Mouse (Mus musculus) liver, adult (tissue): ENCODE data around the gene Cacna1i.
A peak's percentile ranks its signal among the peaks of the same experiment; 100 is the strongest.

ENCODE experiments used
- GATA4 ChIP-seq: IDR thresholded peaks from 2 replicates; pipeline ENCODE4 v1.6.1; 2014; ENCODE audit warnings: mild to moderate bottlenecking, low read length; ENCODE audit not compliant: insufficient replicate concordance

The Cacna1i gene

GRCm38 (mm10) chr15:80395035-80395434 lies 108.0 kb downstream of the Cacna1i start:
- no peak for TF ChIP-seq GATA4

DNA sequence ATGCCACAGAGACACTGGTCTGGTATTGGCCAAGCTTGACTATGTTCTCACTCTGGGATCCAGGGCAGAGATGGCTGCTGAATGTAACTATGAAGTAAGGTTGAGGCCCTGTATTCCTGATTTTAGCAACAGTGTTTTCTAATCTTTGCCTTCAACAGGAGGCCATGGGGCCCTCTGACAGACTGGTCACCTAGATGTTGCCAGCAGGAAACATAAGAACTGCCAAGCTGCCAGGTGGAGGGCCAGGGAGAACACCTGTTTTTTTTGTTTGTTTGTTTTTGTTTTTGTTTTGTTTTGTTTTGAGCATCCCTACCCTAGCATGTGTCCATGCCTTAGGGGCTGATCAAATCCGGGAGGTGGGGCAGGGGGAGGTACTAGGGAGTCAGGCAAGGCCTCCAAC lies 112.4 kb downstream of the Cacna1i start:
- no peak for TF ChIP-seq GATA4

DNA sequence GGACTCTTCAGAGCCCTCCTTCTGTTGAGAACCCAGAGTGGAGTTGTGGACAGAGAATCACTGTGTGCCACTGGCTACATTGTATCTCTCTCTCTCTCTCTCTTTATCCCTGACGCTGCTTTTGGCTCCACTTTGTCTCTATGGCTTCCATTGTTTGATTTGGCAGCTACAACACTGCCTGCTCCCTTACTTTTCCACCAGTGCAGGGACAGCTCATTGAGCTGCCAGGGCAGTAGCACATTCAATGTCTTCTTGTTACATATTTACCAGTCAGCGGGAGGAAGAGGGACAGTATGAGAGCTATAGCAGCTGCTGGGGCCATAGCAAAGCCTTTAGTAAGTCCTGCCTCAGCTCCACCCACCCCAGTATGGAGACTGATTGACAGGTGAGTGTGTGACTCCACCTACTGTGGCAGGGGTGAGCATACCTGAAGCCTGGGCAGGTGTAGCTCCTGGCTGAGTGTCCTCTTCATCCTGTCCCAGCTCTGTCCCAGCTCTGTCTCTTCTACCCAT lies 114.4 kb downstream of the Cacna1i start:
- TF ChIP-seq GATA4: no peak

DNA sequence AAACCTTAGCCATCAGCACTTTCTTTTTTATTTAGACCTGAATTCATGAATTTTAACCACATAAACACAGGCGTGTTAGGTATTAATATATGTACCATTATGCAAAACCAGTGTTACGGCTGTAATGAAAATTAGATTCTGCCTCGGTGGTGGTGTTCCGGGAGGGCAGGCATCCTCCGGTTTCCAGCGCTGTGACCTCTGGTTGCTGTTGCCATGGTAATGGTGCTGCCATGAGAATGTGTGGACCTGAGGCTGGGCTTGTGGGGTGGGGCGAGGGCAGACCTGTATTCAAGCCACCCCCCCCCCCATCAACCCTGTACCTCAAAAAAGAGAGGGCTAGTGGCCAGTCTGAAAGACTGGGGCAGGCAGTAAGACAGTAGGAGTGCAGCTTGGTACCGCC lies 114.9 kb downstream of the Cacna1i start:
- TF ChIP-seq GATA4: no peak

GRCm38 (mm10) chr15:80407873-80408272 lies 120.8 kb downstream of the Cacna1i start:
- TF ChIP-seq GATA4: peak; percentile 19; the same call in 1 of the 2 replicates

GRCm38 (mm10) chr15:80410661-80411060 lies 123.6 kb downstream of the Cacna1i start:
- TF ChIP-seq GATA4: no peak

DNA sequence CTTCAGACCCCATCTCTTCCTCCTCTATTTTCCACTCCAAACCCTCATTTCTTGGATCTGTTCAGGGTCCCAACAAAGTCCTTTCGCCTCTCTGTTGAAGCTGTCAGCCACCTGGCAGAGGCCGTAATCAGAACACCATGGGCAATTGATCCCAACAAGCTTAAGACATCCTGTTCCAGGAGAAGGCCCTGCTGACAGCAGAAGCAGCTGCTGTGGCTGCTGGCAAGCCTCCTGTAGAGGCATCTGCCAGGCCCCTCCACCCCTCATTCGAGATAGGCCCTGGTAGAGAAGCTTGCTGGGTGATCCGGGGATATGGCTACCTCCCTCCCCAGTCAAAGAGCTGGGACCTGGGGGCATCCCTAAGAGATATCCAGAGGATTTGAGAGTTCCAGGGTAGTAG lies 126.0 kb downstream of the Cacna1i start:
- no peak for TF ChIP-seq GATA4

DNA sequence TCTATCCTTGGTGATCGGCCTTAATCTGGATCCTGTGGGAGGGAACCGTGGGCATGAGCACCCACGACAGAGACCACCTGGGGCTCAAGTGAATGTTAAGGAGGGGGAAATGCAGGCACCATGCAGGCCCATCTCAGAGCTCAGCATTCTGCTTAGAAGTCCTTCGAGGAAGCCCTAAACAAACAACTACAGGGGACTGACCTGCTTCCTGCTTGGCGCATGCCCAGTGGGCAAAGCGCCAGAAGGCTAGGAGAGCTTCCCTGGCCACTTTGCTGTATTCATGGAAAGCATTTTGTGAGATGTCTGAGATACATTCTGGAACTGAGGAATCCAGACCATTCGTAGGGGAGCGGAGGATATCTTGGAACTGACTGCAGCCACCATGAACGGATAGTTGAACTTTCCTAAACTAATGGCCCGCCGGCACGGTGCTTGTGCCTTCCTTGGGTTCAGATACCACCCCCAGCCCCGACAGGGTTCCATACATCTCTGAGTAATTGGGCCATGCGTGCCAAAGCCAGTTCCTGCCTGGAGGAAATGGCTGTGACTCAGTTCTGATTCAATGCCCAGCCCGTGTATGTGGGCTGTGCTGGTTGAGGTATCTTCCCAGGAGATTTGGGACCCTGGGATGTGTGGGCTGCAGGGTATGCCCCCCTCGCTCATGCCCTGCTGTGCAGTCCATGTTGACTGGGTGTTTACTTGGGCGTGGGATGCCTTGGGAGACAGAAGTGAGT lies 127.1 kb downstream of the Cacna1i start:
- TF ChIP-seq GATA4: no peak

DNA sequence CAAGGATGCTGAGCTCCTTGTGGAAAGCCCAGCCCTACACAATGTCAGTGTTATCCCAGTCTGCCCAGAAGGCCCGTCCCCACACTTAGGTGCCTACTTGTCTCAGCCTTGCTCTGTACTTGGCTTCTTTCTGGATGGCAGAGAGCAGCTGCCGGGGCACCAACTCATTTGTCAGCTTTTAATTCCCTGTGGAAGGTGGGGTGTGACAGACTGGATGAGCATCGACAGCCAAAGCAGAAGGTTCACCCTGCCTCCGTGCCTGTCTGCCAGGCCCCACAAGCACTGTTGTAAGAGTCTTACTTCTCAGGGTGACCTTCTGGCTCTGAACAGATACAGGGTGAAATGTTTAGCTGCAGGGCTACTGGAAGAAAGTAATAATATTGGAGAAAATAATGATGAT lies 128.1 kb downstream of the Cacna1i start:
- TF ChIP-seq GATA4: no peak

DNA sequence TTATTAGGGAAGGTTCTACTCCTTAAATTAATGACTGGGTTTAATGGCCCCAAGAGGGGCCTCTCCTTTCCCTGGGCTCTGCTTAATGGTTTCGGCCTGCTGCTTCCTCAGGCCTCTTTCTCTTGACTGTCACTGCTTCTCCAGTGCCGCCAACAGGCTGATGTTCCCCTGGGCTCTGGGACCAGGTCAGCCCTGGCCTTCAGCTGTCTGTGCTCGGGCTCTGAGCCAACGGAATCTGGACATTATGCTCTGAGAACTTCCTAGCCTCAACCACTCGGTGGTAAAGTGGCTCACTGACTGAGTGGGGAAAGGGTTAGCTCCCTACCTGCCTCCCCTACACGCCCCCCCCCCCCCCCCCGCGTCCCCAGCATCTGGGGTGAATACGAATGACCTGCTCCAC lies 130.0 kb downstream of the Cacna1i start:
- TF ChIP-seq GATA4: no peak

- TF ChIP-seq GATA4: no peak
Measured at GRCm38 (mm10) chr15:80418146-80418545, 131.1 kb downstream of the Cacna1i start.

GRCm38 (mm10) chr15:80430324-80430723 lies 143.3 kb downstream of the Cacna1i start:
- TF ChIP-seq GATA4: no peak

GRCm38 (mm10) chr15:80436961-80437360 lies 149.9 kb downstream of the Cacna1i start:
- TF ChIP-seq GATA4: no peak

DNA sequence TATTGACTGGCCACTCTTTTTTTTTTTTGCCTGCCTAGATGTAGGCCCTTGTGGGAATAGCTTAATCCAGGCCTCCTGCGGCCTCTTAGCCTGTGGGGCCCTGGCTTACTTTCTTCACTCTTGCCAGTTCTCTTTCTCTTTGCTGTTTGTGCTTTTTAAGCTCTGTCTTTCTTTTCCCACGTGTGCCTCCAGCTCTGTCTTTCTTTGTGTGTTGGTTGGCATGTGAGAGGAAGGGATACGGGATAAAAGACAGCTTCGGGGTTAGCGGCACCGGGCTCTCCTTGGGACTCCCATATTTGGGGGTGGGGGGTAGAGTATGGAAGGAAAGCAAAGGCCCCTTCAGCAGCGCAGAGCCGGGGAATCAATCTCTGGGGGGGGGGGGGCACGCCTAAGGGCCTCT lies 151.0 kb downstream of the Cacna1i start:
- TF ChIP-seq GATA4: no peak

- TF ChIP-seq GATA4: no peak
Measured at GRCm38 (mm10) chr15:80438423-80438822, 151.4 kb downstream of the Cacna1i start.

- TF ChIP-seq GATA4: no peak
Measured at GRCm38 (mm10) chr15:80440195-80440594, 153.2 kb downstream of the Cacna1i start.

GRCm38 (mm10) chr15:80445956-80446687 lies 159.1 kb downstream of the Cacna1i start:
- TF ChIP-seq GATA4: no peak
